Mouse (Mus musculus) C2C12 (cell line): ENCODE data around the gene Aurkb. TPM values are rescaled to one million over a fixed set of nuclear protein-coding genes. Genes with fewer than 3 reads are reported as not detected.
A peak's percentile ranks its signal among the peaks of the same experiment; 100 is the strongest.
"Not testable (repeated sequence)": the region's sequence is repeated elsewhere in the genome, so short reads cannot be mapped to it uniquely, and the experiment has no call there.

Experiments
- H3K27me3 ChIP-seq: one replicate; pipeline ENCODE4 v1.6.1; 2011; ENCODE audit not compliant: control insufficient read depth, insufficient read depth, insufficient read length
- H3K36me3 ChIP-seq: one replicate; pipeline ENCODE4 v1.6.1; 2011; ENCODE audit not compliant: control insufficient read depth, insufficient read depth
- H3K4me3 ChIP-seq: one replicate; pipeline ENCODE4 v1.5.1; 2011; ENCODE audit warnings: mild to moderate bottlenecking, control low read depth; ENCODE audit not compliant: poor library complexity, insufficient read depth, severe bottlenecking
- H3K79me2 ChIP-seq: one replicate; pipeline ENCODE4 v1.6.1; 2011; ENCODE audit not compliant: control insufficient read depth, insufficient read depth
- H3K79me3 ChIP-seq: one replicate; pipeline ENCODE4 v1.6.1; 2011; ENCODE audit warnings: low read depth, control low read depth
- H3ac ChIP-seq: one replicate; pipeline ENCODE3; 2011; ENCODE audit warnings: low read depth; ENCODE audit not compliant: control insufficient read depth, insufficient read length
- CEBPB ChIP-seq: IDR thresholded peaks from one replicate; pipeline ENCODE4 v1.6.1; 2011; ENCODE audit warnings: low read depth, mild to moderate bottlenecking, control low read depth, moderate library complexity
- CTCF ChIP-seq: IDR thresholded peaks from one replicate; pipeline ENCODE4 v1.5.1; 2011; ENCODE audit not compliant: control insufficient read depth, insufficient read depth, insufficient read length
- FOSL1 ChIP-seq: IDR thresholded peaks from one replicate; pipeline ENCODE4 v1.8.0; 2011; ENCODE audit warnings: mild to moderate bottlenecking, low read length; ENCODE audit not compliant: poor library complexity, insufficient read depth, severe bottlenecking
- MAX ChIP-seq: IDR thresholded peaks from one replicate; pipeline ENCODE4 v1.6.1; 2011; ENCODE audit warnings: mild to moderate bottlenecking, control low read depth
- MYOD1 ChIP-seq: IDR thresholded peaks from one replicate; pipeline ENCODE4 v1.6.1; 2011; ENCODE audit warnings: low read depth; ENCODE audit not compliant: control insufficient read depth, insufficient read length
- MYOG ChIP-seq: IDR thresholded peaks from one replicate; pipeline ENCODE4 v1.6.1; 2011; ENCODE audit not compliant: control insufficient read depth, insufficient read length; ENCODE audit errors: extremely low read depth
- USF1 ChIP-seq: IDR thresholded peaks from one replicate; pipeline ENCODE4 v1.6.1; 2011; ENCODE audit warnings: low read depth, mild to moderate bottlenecking, control low read depth, moderate library complexity
- long read RNA-seq, 2 experiments: library from polyadenylated mRNA; unstranded; transcript quantifications; one replicate each; pipeline ENCODE4 v2.0.0; 2019 to 2020
- polyA plus RNA-seq: library from polyadenylated mRNA; unstranded; fragments of >200 nt; fragmentation: generic; extraction: Trizol; gene quantifications from one replicate; pipeline ENCODE4 v1.2.1, GENCODE M21; 2012; ENCODE audit warnings: missing spikeins

The Aurkb gene
- polyA plus RNA-seq, result 76.6 TPM
- long read RNA-seq, experiment 1, transcript Aurkb-201 (8 exons, 1,950 nt), result major isoform, 60 of 85 reads
- long read RNA-seq, experiment 1, transcript Aurkb-202 (9 exons, 1,831 nt), result minor isoform, 13 of 85 reads
- long read RNA-seq, experiment 1, partial matches to known transcripts, result 7 of 85 reads
- long read RNA-seq, experiment 1, other reads (novel, unspliced or antisense), result 5 of 85 reads
- long read RNA-seq, experiment 2, transcript Aurkb-202 (9 exons, 1,831 nt), result minor isoform, 28 of 560 reads
- long read RNA-seq, experiment 2, transcript Aurkb-201 (8 exons, 1,950 nt), result major isoform, 478 of 560 reads
- long read RNA-seq, experiment 2, partial matches to known transcripts, result 14 of 560 reads
- long read RNA-seq, experiment 2, other reads (novel, unspliced or antisense), result 40 of 560 reads

GRCm38 (mm10) chr11:69045531-69046394, at the start of gene Aurkb:
Aurkb (plus strand) TSS chr11:69045647.
- peak; percentile 84 for TF ChIP-seq MAX
- no peak for TF ChIP-seq MYOD1
- TF ChIP-seq MYOG, result no peak
- TF ChIP-seq USF1, result no peak
- TF ChIP-seq CEBPB, result no peak
- no peak for TF ChIP-seq FOSL1
- H3K79me2 ChIP-seq, result peaks cover 52% of the 10 kb centered on the region
- H3K36me3 ChIP-seq, result peaks cover 34% of the 10 kb centered on the region
- peak within 1 kb of the TSS; percentile 83 for H3ac ChIP-seq
- no peaks in the 10 kb centered on the region for H3K27me3 ChIP-seq
- H3K4me3 ChIP-seq, result peak within 1 kb of the TSS; percentile 88
- H3K79me3 ChIP-seq, result peaks cover 46% of the 10 kb centered on the region

GRCm38 (mm10) chr11:68997080-68997479, 48.4 kb upstream of the Aurkb start:
- no peaks in the 10 kb centered on the region for H3K79me2 ChIP-seq
- H3K36me3 ChIP-seq, result peaks cover 96% of the 10 kb centered on the region
- H3K79me3 ChIP-seq, result no peaks in the 10 kb centered on the region
- H3K27me3 ChIP-seq, result no peaks in the 10 kb centered on the region
- no peak overlapping the region for H3ac ChIP-seq
- H3K4me3 ChIP-seq, result no peak overlapping the region
- TF ChIP-seq CEBPB (no peak), MYOG (no peak), USF1 (no peak), MYOD1 (no peak), CTCF (no peak), MAX (no peak), FOSL1 (no peak)

- not testable (repeated sequence) for H3K4me3 ChIP-seq, H3ac ChIP-seq, H3K27me3 ChIP-seq
- peaks cover 52% of the 10 kb centered on the region for H3K79me2 ChIP-seq
- H3K36me3 ChIP-seq, result peaks cover 84% of the 10 kb centered on the region
- peaks cover 33% of the 10 kb centered on the region for H3K79me3 ChIP-seq
Observed at GRCm38 (mm10) chr11:69002782-69003181, 42.7 kb upstream of the Aurkb start.

- TF ChIP-seq MAX (no peak), MYOD1 (no peak), CTCF (no peak), USF1 (no peak), MYOG (no peak), CEBPB (no peak), FOSL1 (no peak)
- Histone ChIP-seq H3K27me3 (no peaks in the 10 kb centered on the region), H3K4me3 (no peak overlapping the region), H3ac (no peak overlapping the region), H3K79me3 (peaks cover 37% of the 10 kb centered on the region), H3K36me3 (peaks cover 76% of the 10 kb centered on the region), H3K79me2 (peaks cover 58% of the 10 kb centered on the region)
Observed at GRCm38 (mm10) chr11:69003592-69003991, 41.9 kb upstream of the Aurkb start.

GRCm38 (mm10) chr11:69005193-69005592, 40.3 kb upstream of the Aurkb start:
- peaks cover 60% of the 10 kb centered on the region for H3K36me3 ChIP-seq

GRCm38 (mm10) chr11:69006575-69006974, 38.9 kb upstream of the Aurkb start:
- peaks cover 58% of the 10 kb centered on the region for H3K79me2 ChIP-seq
- H3ac ChIP-seq, H3K4me3 ChIP-seq, H3K27me3 ChIP-seq: not testable (repeated sequence)
- peaks cover 46% of the 10 kb centered on the region for H3K36me3 ChIP-seq
- peaks cover 37% of the 10 kb centered on the region for H3K79me3 ChIP-seq

More at GRCm38 (mm10) chr11:69005193-69005592, 40.3 kb upstream of the Aurkb start:
- Histone ChIP-seq H3K27me3 (no peaks in the 10 kb centered on the region), H3K4me3 (no peak overlapping the region), H3K79me3 (peaks cover 37% of the 10 kb centered on the region), H3ac (no peak overlapping the region), H3K79me2 (peaks cover 58% of the 10 kb centered on the region)
- TF ChIP-seq CEBPB, result no peak
- TF ChIP-seq MYOD1, result no peak
- TF ChIP-seq FOSL1, result no peak
- no peak for TF ChIP-seq MAX
- TF ChIP-seq USF1, result no peak
- TF ChIP-seq MYOG, result no peak
- no peak for TF ChIP-seq CTCF
